Mouse (Mus musculus) left cerebral cortex, postnatal 36 days (tissue): ENCODE data around the gene Anks4b. TPM values are rescaled to one million over a fixed set of nuclear protein-coding genes. Genes with fewer than 3 reads are reported as not detected.

Experiments
- DNase-seq, 2 experiments: peaks; one replicate each; pipeline ENCODE4 v3.0.0; 2021 to 2022; ENCODE audit warnings: low spot score in 2 of 2, mixed read lengths in 1 of 2
- intact Hi-C: fragments of 180-260 bp; cut with DNase I; formaldehyde crosslinking; loops from one replicate; pipeline ENCODE4 v1.15.1; 2025
- total RNA-seq, 2 experiments: library from RNA; stranded (reverse); gene quantifications; 2 replicates each; pipeline ENCODE4 v1.2.3; 2021

Gene Anks4b
- under 1 TPM; 0.22 to 0.54 TPM for total RNA-seq

- intact Hi-C loops: no loop called here
- DNase-seq: no peak
These were observed at the start of gene Anks4b for GRCm38 (mm10) chr7:120173603-120174244. Anks4b (plus strand) TSS chr7:120173858.

- intact Hi-C loops: loop anchor here (2.0 kb wide), 1 partner anchor 200 kb away; no protein-coding TSS in a partner anchor
These were observed 48.8 kb upstream of the Anks4b start for GRCm38 (mm10) chr7:120124844-120125243.

GRCm38 (mm10) chr7:120126976-120127685 lies 46.5 kb upstream of the Anks4b start:
- intact Hi-C loops: no loop called here

More at GRCm38 (mm10) chr7:120124844-120125243, 48.8 kb upstream of the Anks4b start:
- peak; percentile 56 to 72 for DNase-seq

DNA sequence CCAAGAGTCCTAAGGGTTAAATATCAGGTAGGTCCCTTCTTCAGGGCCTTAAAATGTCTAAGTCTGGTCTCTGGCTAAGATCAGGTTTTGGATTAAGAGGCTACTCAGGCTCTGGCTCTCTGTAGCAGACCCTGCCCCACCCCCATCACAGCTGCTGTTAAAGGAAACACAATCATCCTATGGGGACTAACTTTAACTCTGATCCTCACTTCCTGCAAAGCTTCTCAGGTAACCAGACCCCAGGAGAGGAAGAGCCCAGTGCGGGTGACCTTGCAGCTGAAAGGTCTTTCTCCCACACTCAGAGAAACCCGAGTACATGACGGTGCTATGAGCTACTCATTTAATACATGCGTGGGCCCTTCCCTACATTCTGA lies 46.0 kb upstream of the Anks4b start:
- no peak for DNase-seq
- intact Hi-C loops: no loop called here

More at GRCm38 (mm10) chr7:120126976-120127685, 46.5 kb upstream of the Anks4b start:
- DNase-seq: no peak

DNA sequence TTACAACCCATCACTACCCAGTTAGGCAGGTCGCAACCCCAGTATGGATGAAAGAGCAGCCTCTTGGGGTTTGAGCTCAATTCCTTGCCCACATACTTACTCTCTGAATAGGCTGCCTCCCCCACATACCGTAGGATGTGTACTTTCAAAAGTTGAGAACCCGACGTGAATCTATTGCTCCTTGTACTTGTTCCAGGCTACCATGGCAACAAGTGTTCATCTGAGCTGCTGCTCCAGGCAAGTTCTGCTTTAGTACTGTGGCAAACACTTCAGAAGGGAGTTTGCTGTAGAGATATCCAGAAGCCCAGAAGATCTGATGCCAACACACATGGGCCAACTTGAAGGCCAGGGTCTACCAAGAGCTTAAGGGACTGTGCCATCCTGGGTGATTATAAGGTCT lies 44.7 kb upstream of the Anks4b start:
- peak; percentile 17 to 20 for DNase-seq
- intact Hi-C loops: no loop called here

DNA sequence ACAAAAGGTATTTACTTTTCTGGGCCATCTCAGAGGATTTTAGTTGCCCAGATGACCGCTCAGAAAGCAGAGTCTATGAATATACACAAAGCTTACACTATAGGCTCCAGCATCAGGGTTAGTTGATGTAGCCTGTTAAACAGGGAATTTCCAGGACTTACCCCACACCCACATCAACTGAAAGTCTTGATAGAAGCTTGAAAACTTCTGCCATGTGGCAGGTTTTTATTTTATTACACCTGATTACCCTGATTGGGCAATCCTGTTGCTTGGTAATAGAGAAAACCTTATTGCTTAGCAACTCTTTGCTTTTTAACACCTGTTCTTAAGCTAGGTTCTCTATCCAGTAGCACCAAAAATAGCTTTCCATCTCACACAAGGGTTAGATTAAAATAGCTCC lies 30.9 kb upstream of the Anks4b start:
- intact Hi-C loops: no loop called here
- no peak for DNase-seq

DNA sequence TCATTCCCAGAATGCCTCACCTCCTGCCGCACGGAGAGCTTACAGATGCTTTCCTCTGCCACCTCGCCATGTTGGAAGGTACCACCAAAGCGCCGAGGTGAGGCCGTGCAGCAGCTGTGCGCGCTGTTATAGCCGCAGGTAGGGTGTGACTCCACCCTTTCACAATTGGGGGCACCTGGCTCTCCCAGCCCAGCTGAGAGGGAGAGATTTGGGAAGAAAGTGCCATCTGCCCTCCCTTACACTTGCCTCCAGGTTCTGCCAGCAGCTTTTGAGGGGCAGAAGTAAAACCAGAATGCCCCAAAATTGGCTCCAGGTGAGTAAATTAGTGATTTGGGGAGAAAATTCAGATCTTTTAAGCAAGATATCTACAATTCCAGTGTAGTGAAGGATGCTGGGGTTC lies 28.5 kb upstream of the Anks4b start, which contains the start of gene Zp2:
Gene Zp2 (minus strand): TSS at position 101 of the 400 bp plus-strand sequence.
- intact Hi-C loops: no loop called here
- no peak for DNase-seq

GRCm38 (mm10) chr7:120150257-120150656 lies 23.4 kb upstream of the Anks4b start:
- DNase-seq: no peak
- intact Hi-C loops: no loop called here

- no peak for DNase-seq
- intact Hi-C loops: no loop called here
These were observed 22.8 kb upstream of the Anks4b start for GRCm38 (mm10) chr7:120150898-120151297.

GRCm38 (mm10) chr7:120156841-120157409 lies 16.7 kb upstream of the Anks4b start:
- DNase-seq: no peak
- intact Hi-C loops: no loop called here

GRCm38 (mm10) chr7:120157575-120158061 lies 16.0 kb upstream of the Anks4b start:
- no peak for DNase-seq
- intact Hi-C loops: no loop called here

GRCm38 (mm10) chr7:120158121-120158613 lies 15.5 kb upstream of the Anks4b start:
- DNase-seq: no peak
- intact Hi-C loops: no loop called here

DNA sequence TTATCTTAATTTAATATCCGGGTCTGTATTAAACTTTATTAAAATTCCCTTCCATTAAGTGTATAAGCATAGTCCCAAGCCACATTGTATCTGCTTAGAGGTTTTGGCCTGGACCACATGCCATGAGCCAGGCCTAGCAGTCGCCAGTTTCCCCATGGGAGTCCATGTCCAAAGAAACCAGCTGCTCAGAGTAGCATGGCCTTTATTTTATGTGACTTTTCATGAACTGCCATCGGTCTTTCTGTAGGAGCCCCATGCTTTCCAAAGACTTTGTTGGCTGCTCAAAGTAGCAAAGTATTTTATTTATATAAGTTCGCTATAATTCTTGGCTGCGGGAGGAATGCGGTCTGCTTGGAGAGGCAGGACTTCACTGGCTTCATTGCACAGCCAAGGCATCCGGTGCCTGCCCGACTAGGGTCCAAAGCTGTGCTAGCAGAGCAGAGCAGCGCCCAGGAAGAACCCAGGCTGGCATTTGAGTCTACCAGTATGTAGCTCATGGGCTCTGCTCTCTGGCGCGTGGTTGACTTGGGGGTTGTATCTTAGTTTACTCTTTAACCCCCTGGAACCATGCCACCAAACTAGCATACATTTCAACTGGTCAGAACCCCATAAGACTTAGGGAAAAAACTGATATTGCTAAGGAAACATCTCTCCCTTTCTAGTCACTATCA lies 9.9 kb upstream of the Anks4b start:
- intact Hi-C loops: no loop called here
- DNase-seq: no peak

- intact Hi-C loops: no loop called here
- DNase-seq: no peak
These were observed 1.4 kb upstream of the Anks4b start for GRCm38 (mm10) chr7:120172188-120172700.

GRCm38 (mm10) chr7:120174723-120175504 lies 1.3 kb downstream of the Anks4b start:
- intact Hi-C loops: no loop called here
- no peak for DNase-seq

GRCm38 (mm10) chr7:120177611-120178010 lies 4.0 kb downstream of the Anks4b start:
- intact Hi-C loops: no loop called here
- no peak for DNase-seq

DNA sequence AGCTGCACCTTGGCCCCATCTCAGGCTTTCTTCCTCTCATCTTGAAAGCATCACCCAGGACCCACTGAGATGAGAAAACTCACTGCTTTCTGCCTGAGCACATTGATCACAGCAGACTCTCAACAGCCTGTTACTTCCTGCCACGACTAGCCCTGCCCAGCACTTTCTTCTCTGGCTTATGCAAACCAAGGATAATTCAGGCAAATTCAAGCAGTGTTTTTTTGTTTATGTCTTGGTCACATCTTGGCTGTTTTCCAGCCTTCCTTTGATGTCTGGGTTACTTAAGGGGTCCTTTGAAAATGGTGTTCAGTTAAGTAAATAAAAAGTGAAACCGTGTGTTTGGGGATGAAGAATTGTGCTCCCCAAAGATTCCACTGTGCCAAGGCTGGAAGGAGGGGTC lies 5.3 kb downstream of the Anks4b start:
- intact Hi-C loops: no loop called here
- DNase-seq: no peak

- DNase-seq: no peak
- intact Hi-C loops: no loop called here
These were observed 6.9 kb downstream of the Anks4b start for GRCm38 (mm10) chr7:120180547-120180946.
